Mouse (Mus musculus) lung, embryonic 16.5 days (tissue): Measurements from ENCODE around the gene Medag. TPM values are rescaled to one million over a fixed set of nuclear protein-coding genes. Genes with fewer than 3 reads are reported as not detected.

Experiments used
- ATAC-seq: fragments of 200-750 bp; cut with Nextera tagmentation; 2 replicates; pipeline ENCODE4 v1.8.0; 2017; ENCODE audit warnings: low read depth, mild to moderate bottlenecking, moderate library complexity
- H3K27ac ChIP-seq: fragments of 300-500 bp; sonication (generic); 2 replicates; pipeline ENCODE4 v1.5.1; 2014; ENCODE audit warnings: mild to moderate bottlenecking, control low read depth, low read length
- H3K27me3 ChIP-seq: fragments of 300-500 bp; sonication (generic); 2 replicates; pipeline ENCODE4 v1.6.1; 2014; ENCODE audit warnings: low read depth, low read length, mixed read lengths; ENCODE audit not compliant: control insufficient read depth, insufficient read depth
- H3K36me3 ChIP-seq: fragments of 300-500 bp; sonication (generic); 2 replicates; pipeline ENCODE4 v1.6.1; 2014; ENCODE audit warnings: low read length; ENCODE audit not compliant: control insufficient read depth, insufficient read depth
- H3K4me1 ChIP-seq: fragments of 300-500 bp; sonication (generic); replicated peaks from 2 replicates; pipeline ENCODE4 v1.6.1; 2014; ENCODE audit warnings: low read length, mixed read lengths; ENCODE audit not compliant: control insufficient read depth, insufficient read depth
- H3K4me2 ChIP-seq: fragments of 300-500 bp; sonication (generic); 2 replicates; pipeline ENCODE4 v1.6.1; 2014; ENCODE audit warnings: low read depth, low read length, control low read depth
- H3K4me3 ChIP-seq: fragments of 300-500 bp; sonication (generic); 2 replicates; pipeline ENCODE4 v1.5.1; 2014; ENCODE audit warnings: mild to moderate bottlenecking, low read length, control low read depth
- H3K9ac ChIP-seq: fragments of 300-500 bp; sonication (generic); 2 replicates; pipeline ENCODE4 v1.6.1; 2014; ENCODE audit warnings: low read length, control low read depth
- H3K9me3 ChIP-seq: fragments of 300-500 bp; sonication (generic); 2 replicates; pipeline ENCODE4 v1.6.1; 2016; ENCODE audit warnings: low read length; ENCODE audit not compliant: control insufficient read depth
- WGBS: fragments of 180-500 bp; shearing (Covaris S2); extraction: QIAGEN DNeasy Blood & Tissue Kit; methylation state at CpG from one replicate; pipeline ENCODE4 v1.1.7; 2014; 5-methylcytosine and 5-hydroxymethylcytosine counted together
- polyA plus RNA-seq: library from polyadenylated mRNA; unstranded; fragments of >200 nt; fragmentation: Nextera tagmentation; extraction: Ambion mirVana; gene quantifications from 2 replicates; pipeline ENCODE4 v1.2.1, GENCODE M21; 2015

Medag gene
- polyA plus RNA-seq, 1 experiment from 2014 or later: 1.2 TPM

DNA sequence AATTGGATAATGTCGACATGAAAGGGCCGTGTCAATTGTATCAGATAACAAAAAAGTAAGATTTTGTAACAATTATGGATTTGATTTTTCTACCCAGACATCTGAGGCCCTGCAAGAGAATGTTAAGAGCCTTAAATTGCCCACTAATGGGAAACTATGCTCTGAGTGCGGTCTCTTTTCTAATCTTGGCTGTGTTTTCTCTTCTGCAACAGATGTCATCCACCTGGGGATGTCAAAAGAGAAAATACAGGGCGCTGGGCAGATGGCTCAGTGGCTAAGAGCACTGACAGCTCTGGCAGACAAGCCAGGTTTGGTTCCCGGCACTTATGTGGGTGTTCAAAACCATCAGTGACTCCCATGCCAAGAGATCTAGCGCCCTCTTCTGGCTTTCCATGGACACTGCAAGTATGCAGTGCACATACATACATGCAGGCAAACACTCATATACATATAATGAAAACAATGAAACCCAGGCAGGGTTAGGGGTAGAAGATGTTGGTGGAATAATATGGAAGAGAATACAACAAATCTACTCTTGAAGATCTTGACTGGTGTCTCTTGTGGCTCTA, 19.0 kb upstream of the Medag start:
- H3K4me3 ChIP-seq: no peak overlapping the region
- ATAC-seq: no peak
- peaks cover 23% of the 10 kb centered on the region for H3K4me1 ChIP-seq
- no peaks in the 10 kb centered on the region for H3K27me3 ChIP-seq
- no peaks in the 10 kb centered on the region for H3K36me3 ChIP-seq
- peak overlapping the region; percentile 79 for H3K27ac ChIP-seq
- H3K9ac ChIP-seq: no peak overlapping the region
- no peaks in the 10 kb centered on the region; the same call in 1 of the 2 replicates for H3K9me3 ChIP-seq
- H3K4me2 ChIP-seq: peak overlapping the region; percentile 44
- 18% methylated on average over 6 of the region's 6 CpGs for WGBS

DNA sequence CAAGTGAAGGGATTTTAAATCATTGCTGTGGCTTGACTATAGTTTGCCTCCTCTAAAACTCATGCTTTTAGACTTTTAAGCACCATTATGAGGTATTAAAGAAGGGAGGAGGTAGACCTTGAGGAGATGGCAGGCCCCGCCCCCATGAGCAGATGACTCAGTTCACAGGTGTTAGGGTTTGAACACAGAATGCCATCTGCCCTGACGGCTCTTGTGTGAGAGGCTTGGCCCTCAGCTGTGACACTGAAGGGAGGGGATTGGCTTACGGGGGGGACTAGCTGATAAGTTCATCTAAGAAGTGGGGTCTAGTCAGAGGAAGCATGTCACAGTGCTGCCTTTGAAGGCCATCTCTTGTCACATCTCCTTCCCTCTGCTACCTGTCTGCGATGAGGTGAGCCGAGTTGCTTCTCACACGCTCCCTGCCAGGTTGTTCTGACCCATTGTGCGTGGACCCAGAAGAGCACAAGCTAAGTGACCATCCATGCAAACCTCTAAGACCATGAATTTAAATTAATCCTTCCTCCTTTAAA, 10.0 kb upstream of the Medag start:
- peaks cover 6% of the 10 kb centered on the region for H3K4me1 ChIP-seq
- WGBS: 90% methylated on average over 7 of the region's 7 CpGs
- no peak overlapping the region for H3K4me2 ChIP-seq
- H3K4me3 ChIP-seq: no peak overlapping the region
- no peak overlapping the region for H3K9ac ChIP-seq
- no peaks in the 10 kb centered on the region for H3K36me3 ChIP-seq
- ATAC-seq: no peak
- H3K27ac ChIP-seq: no peak overlapping the region
- H3K9me3 ChIP-seq: 0 out of 2 replicates have a peak, but pooled peaks cover 2% of the 10 kb centered on the region
- no peaks in the 10 kb centered on the region for H3K27me3 ChIP-seq

DNA sequence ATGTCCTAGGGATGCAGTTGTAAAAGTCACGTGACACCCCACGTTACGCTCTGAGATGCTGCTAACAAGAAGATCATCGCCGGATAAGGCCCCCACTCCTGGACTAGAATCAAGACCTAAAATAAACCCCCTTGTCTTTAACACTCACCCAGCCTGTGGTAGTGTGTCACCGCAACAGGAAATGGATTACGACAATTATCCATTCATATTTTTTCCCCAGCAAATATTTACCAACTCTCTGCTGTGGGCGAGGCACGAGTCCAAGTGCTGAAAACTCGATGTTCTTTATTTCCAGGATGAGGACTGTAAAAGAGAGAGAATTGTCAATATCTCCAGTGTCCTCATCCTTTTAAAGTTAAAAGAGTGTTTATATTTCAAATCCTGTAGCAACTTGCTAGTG, 9.5 kb upstream of the Medag start:
- WGBS: 28% methylated on average over 10 of the region's 10 CpGs
- Histone ChIP-seq H3K4me3 (no peak overlapping the region), H3K4me2 (no peak overlapping the region), H3K4me1 (peaks cover 6% of the 10 kb centered on the region), H3K36me3 (no peaks in the 10 kb centered on the region), H3K27me3 (no peaks in the 10 kb centered on the region), H3K9ac (no peak overlapping the region), H3K9me3 (0 out of 2 replicates have a peak, but pooled peaks cover 2% of the 10 kb centered on the region), H3K27ac (no peak overlapping the region)
- ATAC-seq: peak; percentile 37; the same call in 1 of the 2 replicates

DNA sequence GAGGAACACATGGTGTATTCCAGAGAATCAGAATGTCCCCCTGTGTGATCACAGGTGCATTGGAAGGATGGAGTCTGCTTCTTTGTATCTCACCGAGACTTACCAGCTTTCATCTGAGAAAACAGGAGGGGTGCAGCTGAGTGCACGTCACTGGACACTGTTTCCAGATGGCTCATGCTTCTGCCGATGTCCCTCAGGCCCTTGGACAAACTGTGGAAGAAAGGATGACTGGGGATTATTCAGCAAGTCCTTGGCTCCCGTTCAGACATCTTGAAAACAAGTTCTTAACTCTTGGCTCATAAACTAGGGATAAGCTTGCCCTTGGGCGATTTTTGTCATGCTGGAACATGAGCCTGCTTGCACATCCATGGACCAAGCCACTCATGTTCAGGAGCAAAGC, 8.2 kb upstream of the Medag start:
- Histone ChIP-seq H3K4me3 (no peak overlapping the region), H3K9me3 (0 out of 2 replicates have a peak, but pooled peaks cover 6% of the 10 kb centered on the region), H3K27ac (no peak overlapping the region), H3K4me2 (no peak overlapping the region), H3K9ac (no peak overlapping the region), H3K27me3 (no peaks in the 10 kb centered on the region), H3K4me1 (peaks cover 6% of the 10 kb centered on the region), H3K36me3 (no peaks in the 10 kb centered on the region)
- ATAC-seq: 0 out of 2 replicates have a peak, but pooled peaks have one; percentile 29
- 51% methylated on average over 5 of the region's 5 CpGs for WGBS

DNA sequence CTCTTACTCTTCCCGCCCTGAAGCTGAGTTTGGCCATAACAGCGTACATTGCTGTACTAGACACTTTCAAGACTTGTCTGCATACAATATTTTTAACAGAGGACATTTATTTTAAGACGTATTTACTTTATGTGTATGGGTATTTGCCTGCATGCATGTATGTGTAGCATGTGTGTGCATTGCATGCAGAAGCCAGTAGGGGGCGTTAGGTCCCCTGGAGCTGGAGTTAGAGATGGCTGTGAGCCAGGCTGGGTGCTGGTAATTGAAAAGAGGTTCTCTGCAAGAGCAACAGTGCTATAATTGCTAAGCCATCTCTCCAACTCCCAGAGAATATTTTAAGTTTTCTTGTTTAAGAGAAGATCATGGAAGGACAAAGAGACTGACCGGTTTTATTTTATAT, 6.8 kb upstream of the Medag start:
- Histone ChIP-seq H3K9ac (no peak overlapping the region), H3K9me3 (0 out of 2 replicates have a peak, but pooled peaks cover 6% of the 10 kb centered on the region), H3K27me3 (no peaks in the 10 kb centered on the region), H3K4me1 (peaks cover 6% of the 10 kb centered on the region), H3K4me2 (no peak overlapping the region), H3K36me3 (no peaks in the 10 kb centered on the region), H3K27ac (no peak overlapping the region), H3K4me3 (no peak overlapping the region)
- WGBS: 75% methylated on average over 5 of the region's 5 CpGs
- ATAC-seq: no peak

DNA sequence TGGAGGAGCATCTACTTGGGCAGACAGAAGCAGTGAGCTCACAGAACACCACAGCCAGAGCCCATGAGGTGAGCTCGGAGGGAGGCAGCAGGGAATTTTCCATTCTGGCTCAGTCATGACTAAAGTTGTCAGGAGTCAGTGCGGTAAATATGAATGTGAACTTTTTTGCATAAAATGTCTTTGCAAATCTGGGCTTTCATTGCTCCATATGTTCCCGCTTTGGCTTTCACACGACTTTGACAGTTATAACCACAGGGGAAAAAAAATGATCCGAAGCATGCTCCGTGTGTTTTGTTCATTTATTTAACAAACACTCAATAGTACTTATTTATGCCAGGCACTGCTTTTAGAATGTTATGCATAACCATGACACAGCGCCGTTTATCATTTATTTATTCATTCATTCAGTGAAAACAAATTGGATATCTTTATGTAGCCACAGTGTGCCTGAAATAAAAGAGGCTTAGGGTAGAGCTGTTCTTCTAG, 4.7 kb upstream of the Medag start:
- no peak for ATAC-seq
- 69% methylated on average over 8 of the region's 8 CpGs for WGBS
- Histone ChIP-seq H3K9me3 (0 out of 2 replicates have a peak, but pooled peaks cover 6% of the 10 kb centered on the region), H3K9ac (no peak overlapping the region), H3K36me3 (no peaks in the 10 kb centered on the region), H3K4me1 (peaks cover 9% of the 10 kb centered on the region), H3K4me3 (no peak overlapping the region), H3K4me2 (no peak overlapping the region), H3K27ac (no peak overlapping the region), H3K27me3 (no peaks in the 10 kb centered on the region; the same call in 1 of the 2 replicates)

DNA sequence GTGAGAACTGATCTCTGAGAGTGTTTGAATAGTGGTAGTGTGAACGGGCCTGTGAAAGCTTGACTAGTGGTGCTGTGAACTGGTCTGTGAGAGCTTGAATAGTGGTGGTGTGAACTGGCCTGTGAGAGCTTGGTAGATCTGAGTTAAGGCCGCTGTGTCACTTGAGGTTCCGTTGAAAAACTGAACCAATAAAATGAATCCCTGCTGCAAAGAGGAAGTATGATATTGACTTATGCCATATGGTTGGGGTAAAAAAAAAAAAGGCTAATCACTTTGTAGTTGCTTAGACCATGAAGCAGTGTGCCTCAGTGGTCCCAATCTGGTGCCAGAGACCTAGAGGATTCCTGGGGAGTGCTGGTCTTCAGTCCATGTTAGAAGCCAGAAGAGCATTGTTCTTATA, 2.0 kb upstream of the Medag start:
- Histone ChIP-seq H3K4me3 (no peak overlapping the region), H3K27ac (no peak overlapping the region)
- WGBS: 82% methylated on average over 3 of the region's 3 CpGs

DNA sequence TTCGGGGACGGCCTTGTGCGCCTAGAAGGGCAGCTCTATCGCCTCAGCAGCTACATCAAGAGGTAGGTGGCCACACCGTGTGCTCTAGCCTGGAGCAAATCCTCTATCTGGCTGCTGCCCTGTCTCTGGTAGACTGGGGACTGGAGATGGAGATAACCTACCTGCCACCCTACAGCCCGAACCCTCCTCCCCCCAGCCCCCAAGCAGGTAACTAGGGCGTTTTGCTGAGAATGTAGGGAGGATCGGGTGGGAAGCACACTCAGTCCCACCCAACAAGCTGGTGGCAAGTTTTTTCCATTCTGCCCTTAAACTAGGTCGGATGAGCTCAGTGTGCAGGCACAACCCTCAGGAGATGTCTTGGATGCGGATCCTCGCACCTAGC, 636 bp downstream of the Medag start:
- peaks cover 4% of the 10 kb centered on the region; the same call in 1 of the 2 replicates for H3K9me3 ChIP-seq
- peak overlapping the region; percentile 53 for H3K4me2 ChIP-seq
- ATAC-seq: no peak
- H3K27ac ChIP-seq: no peak overlapping the region
- peaks cover 5% of the 10 kb centered on the region for H3K4me1 ChIP-seq
- no peaks in the 10 kb centered on the region; the same call in 1 of the 2 replicates for H3K27me3 ChIP-seq
- H3K4me3 ChIP-seq: peak overlapping the region; percentile 32
- WGBS: 40% methylated on average over 11 of the region's 11 CpGs
- no peaks in the 10 kb centered on the region for H3K36me3 ChIP-seq
- peak overlapping the region; percentile 21; the same call in 1 of the 2 replicates for H3K9ac ChIP-seq

More for the DNA sequence above, 2.0 kb upstream of the Medag start:
- Histone ChIP-seq H3K27me3 (no peaks in the 10 kb centered on the region; the same call in 1 of the 2 replicates), H3K4me1 (peaks cover 5% of the 10 kb centered on the region), H3K9ac (no peak overlapping the region), H3K36me3 (no peaks in the 10 kb centered on the region), H3K4me2 (no peak overlapping the region), H3K9me3 (0 out of 2 replicates have a peak, but pooled peaks cover 5% of the 10 kb centered on the region)
- ATAC-seq: no peak

DNA sequence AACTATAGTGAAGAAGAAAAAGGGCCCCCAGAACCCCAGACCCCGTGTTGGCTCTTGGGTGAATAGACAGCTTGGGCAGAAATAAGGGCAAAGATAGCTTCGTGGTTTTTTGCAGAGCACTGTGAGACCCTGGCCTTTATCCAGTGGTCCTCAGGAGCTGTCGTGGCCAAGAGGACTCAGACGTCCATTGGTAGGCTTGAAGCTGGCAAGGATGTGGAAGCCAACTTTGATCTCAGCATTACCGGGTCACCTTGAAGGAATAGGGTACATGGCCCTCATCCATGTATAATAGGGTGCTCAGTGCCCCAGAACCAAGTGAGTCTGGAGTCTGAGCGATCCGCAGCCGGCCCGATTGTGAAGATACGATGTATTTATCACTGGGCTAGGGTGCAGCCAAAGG, 1.1 kb downstream of the Medag start:
- H3K27me3 ChIP-seq: no peaks in the 10 kb centered on the region; the same call in 1 of the 2 replicates
- peaks cover 6% of the 10 kb centered on the region; the same call in 1 of the 2 replicates for H3K9me3 ChIP-seq
- 86% methylated on average over 10 of the region's 10 CpGs for WGBS
- H3K9ac ChIP-seq: no peak overlapping the region
- H3K27ac ChIP-seq: no peak overlapping the region
- peaks cover 5% of the 10 kb centered on the region for H3K4me1 ChIP-seq
- ATAC-seq: no peak
- H3K4me3 ChIP-seq: no peak overlapping the region
- H3K4me2 ChIP-seq: no peak overlapping the region
- no peaks in the 10 kb centered on the region for H3K36me3 ChIP-seq
